Mouse (Mus musculus) liver, postnatal 0 days (tissue): ENCODE data around the gene Pithd1. TPM values are rescaled to one million over a fixed set of nuclear protein-coding genes. Genes with fewer than 3 reads are reported as not detected.

Experiments
- ATAC-seq: fragments of 200-750 bp; cut with Nextera tagmentation; 2 replicates; pipeline ENCODE4 v1.8.0; 2017; ENCODE audit warnings: mild to moderate bottlenecking, moderate library complexity
- DNase-seq: peaks from one replicate; pipeline ENCODE4 v3.0.0-alpha.2; 2016
- H3K27ac ChIP-seq: fragments of 300-500 bp; sonication (generic); 2 replicates; pipeline ENCODE4 v1.5.1; 2014; ENCODE audit warnings: antibody characterized with exemption, moderate library complexity, mild to moderate bottlenecking, low read depth
- H3K27me3 ChIP-seq: fragments of 300-500 bp; sonication (generic); 2 replicates; pipeline ENCODE4 v1.6.1; 2014; ENCODE audit warnings: low read length, control low read depth, mixed read lengths; ENCODE audit not compliant: insufficient read depth
- H3K36me3 ChIP-seq: fragments of 300-500 bp; sonication (generic); replicated peaks from 2 replicates; pipeline ENCODE4 v1.6.1; 2014; ENCODE audit warnings: mild to moderate bottlenecking, control low read depth, low read length, moderate library complexity, mixed read lengths; ENCODE audit not compliant: insufficient read depth
- H3K4me1 ChIP-seq: fragments of 300-500 bp; sonication (generic); 2 replicates; pipeline ENCODE4 v1.6.1; 2014; ENCODE audit warnings: antibody characterized with exemption, mild to moderate bottlenecking, control low read depth; ENCODE audit not compliant: insufficient read depth
- H3K4me2 ChIP-seq: fragments of 300-500 bp; sonication (generic); 2 replicates; pipeline ENCODE4 v1.6.1; 2014; ENCODE audit warnings: low read depth, mild to moderate bottlenecking, low read length, moderate library complexity, mixed read lengths
- H3K4me3 ChIP-seq: fragments of 300-500 bp; sonication (generic); 2 replicates; pipeline ENCODE4 v1.5.1; 2014; ENCODE audit warnings: low read depth, low read length
- H3K9ac ChIP-seq: fragments of 300-500 bp; sonication (generic); replicated peaks from 2 replicates; pipeline ENCODE4 v1.6.1; 2014; ENCODE audit warnings: mild to moderate bottlenecking, moderate library complexity
- H3K9me3 ChIP-seq: fragments of 300-500 bp; sonication (generic); 2 replicates; pipeline ENCODE4 v1.6.1; 2016; ENCODE audit warnings: mild to moderate bottlenecking, control low read depth, low read length, mixed read lengths
- CTCF ChIP-seq: sonication (generic); IDR thresholded peaks from 2 replicates; pipeline ENCODE4 v1.5.1; 2016; ENCODE audit warnings: antibody characterized with exemption, low read depth
- EP300 ChIP-seq: IDR thresholded peaks from 2 replicates; pipeline ENCODE4 v1.6.1; 2016; ENCODE audit warnings: antibody characterized with exemption, low read depth, mild to moderate bottlenecking
- WGBS: fragments of 180-500 bp; shearing (Covaris S2); extraction: QIAGEN DNeasy Blood & Tissue Kit; methylation state at CpG from one replicate; pipeline ENCODE4 v1.1.7; 2014; ENCODE audit not compliant: insufficient replicate concordance; 5-methylcytosine and 5-hydroxymethylcytosine counted together
- polyA plus RNA-seq: library from polyadenylated mRNA; unstranded; fragments of >200 nt; fragmentation: Nextera tagmentation; extraction: Ambion mirVana; gene quantifications from 2 replicates; pipeline ENCODE4 v1.2.1, GENCODE M21; 2015

The Pithd1 gene
- polyA plus RNA-seq, 1 experiment from 2014 or later, result 45.2 TPM

DNA sequence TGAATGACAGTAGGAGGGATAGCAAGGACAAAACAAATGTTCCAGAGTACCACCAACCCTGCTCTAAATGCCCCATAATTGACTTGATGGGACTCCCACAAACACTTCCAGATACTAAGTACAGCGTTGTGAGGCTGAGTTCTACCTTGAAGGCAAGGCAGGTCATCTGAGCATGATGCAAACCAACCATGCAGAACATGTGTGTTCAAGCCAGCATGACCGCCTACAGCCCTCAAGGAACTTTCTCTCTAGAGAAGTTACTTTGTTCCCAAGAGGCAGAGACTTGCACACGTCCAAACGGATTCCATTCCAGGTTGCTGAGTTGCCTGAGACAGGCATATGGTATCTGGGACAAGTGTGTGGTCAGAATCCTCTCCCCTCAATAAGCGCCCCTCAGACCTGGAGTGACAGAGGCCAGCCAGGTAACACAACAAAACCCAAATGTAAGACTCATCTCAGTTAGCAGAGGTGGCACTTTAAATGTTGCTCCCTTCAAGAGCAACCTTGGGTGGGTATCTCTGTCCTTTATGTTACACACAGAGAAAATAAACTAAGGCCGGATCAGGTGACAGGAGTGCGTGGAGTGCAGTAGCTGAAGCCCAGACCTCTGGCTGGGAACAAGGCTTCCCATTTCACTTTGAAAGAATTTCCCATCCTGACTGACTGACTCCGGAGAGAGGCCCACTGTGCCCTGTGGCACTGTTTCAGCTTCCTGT, 40.5 kb upstream of the Pithd1 start:
- DNase-seq, result no peak
- H3K36me3 ChIP-seq, result no peaks in the 10 kb centered on the region
- 66% methylated on average over 8 of the region's 8 CpGs for WGBS
- no peak overlapping the region for H3K4me3 ChIP-seq
- no peaks in the 10 kb centered on the region for H3K9me3 ChIP-seq
- H3K4me1 ChIP-seq, result peaks cover 46% of the 10 kb centered on the region
- peak overlapping the region; percentile 68 for H3K4me2 ChIP-seq
- H3K27ac ChIP-seq, result peak overlapping the region; percentile 92
- 0 out of 2 replicates have a peak overlapping the region, but pooled peaks have one; percentile 51 for H3K9ac ChIP-seq
- no peak for ATAC-seq
- no peak for TF ChIP-seq EP300
- TF ChIP-seq CTCF, result no peak
- H3K27me3 ChIP-seq, result no peaks in the 10 kb centered on the region

- Histone ChIP-seq H3K27ac (no peak overlapping the region), H3K4me2 (no peak overlapping the region), H3K4me3 (no peak overlapping the region), H3K36me3 (no peaks in the 10 kb centered on the region), H3K9ac (no peak overlapping the region), H3K4me1 (peaks cover 32% of the 10 kb centered on the region), H3K9me3 (no peaks in the 10 kb centered on the region), H3K27me3 (no peaks in the 10 kb centered on the region)
- ATAC-seq (no peak), DNase-seq (no peak)
- WGBS, result 83% methylated on average over 1 of the region's 1 CpGs
- TF ChIP-seq CTCF, result 0 out of 2 replicates have a peak, but pooled peaks have one; percentile 16
- no peak for TF ChIP-seq EP300
These were observed 38.3 kb upstream of the Pithd1 start for GRCm38 (mm10) chr4:136025350-136025749.

GRCm38 (mm10) chr4:136022924-136023323, 35.9 kb upstream of the Pithd1 start:
- DNase-seq, result no peak

GRCm38 (mm10) chr4:136021549-136022047, 34.5 kb upstream of the Pithd1 start, which contains the start of gene Eloa:
Gene Eloa, minus strand, starts transcription at chr4:136021763.
- H3K36me3 ChIP-seq, result 0 out of 2 replicates have a peak, but pooled peaks cover 7% of the 10 kb centered on the region
- H3K9me3 ChIP-seq, result no peaks in the 10 kb centered on the region
- H3K27ac ChIP-seq, result peak within 1 kb of the TSS; percentile 91
- DNase-seq (peak; percentile 100), ATAC-seq (peak; percentile 99)
- peak within 1 kb of the TSS; percentile 97 for H3K9ac ChIP-seq
- peak within 1 kb of the TSS; percentile 91 for H3K4me3 ChIP-seq
- H3K4me2 ChIP-seq, result peak within 1 kb of the TSS; percentile 89
- WGBS, result under 1% methylated on average over 29 of the region's 48 CpGs
- TF ChIP-seq CTCF, result no peak
- TF ChIP-seq EP300, result peak; percentile 51; the same call in 1 of the 2 replicates
- peaks cover 20% of the 10 kb centered on the region for H3K4me1 ChIP-seq
- no peaks in the 10 kb centered on the region for H3K27me3 ChIP-seq

More at GRCm38 (mm10) chr4:136022924-136023323, 35.9 kb upstream of the Pithd1 start:
- Histone ChIP-seq H3K27me3 (no peaks in the 10 kb centered on the region), H3K4me2 (no peak overlapping the region), H3K27ac (no peak overlapping the region), H3K9me3 (no peaks in the 10 kb centered on the region), H3K9ac (no peak overlapping the region), H3K4me3 (no peak overlapping the region), H3K36me3 (0 out of 2 replicates have a peak, but pooled peaks cover 6% of the 10 kb centered on the region), H3K4me1 (peaks cover 27% of the 10 kb centered on the region)
- WGBS, result 96% methylated on average over 9 of the region's 9 CpGs
- ATAC-seq, result no peak
- TF ChIP-seq CTCF (no peak), EP300 (no peak)

GRCm38 (mm10) chr4:136020743-136021548, 33.9 kb upstream of the Pithd1 start:
- Histone ChIP-seq H3K4me2 (peak overlapping the region; percentile 89), H3K9me3 (no peaks in the 10 kb centered on the region), H3K36me3 (0 out of 2 replicates have a peak, but pooled peaks cover 10% of the 10 kb centered on the region), H3K9ac (peak overlapping the region; percentile 97), H3K4me3 (peak overlapping the region; percentile 91), H3K4me1 (peaks cover 25% of the 10 kb centered on the region), H3K27me3 (no peaks in the 10 kb centered on the region), H3K27ac (peak overlapping the region; percentile 91)
- TF ChIP-seq EP300, result no peak
- no peak for TF ChIP-seq CTCF
- ATAC-seq, result peak; percentile 68
- DNase-seq, result peak; percentile 58
- under 1% methylated on average over 38 of the region's 62 CpGs for WGBS

DNA sequence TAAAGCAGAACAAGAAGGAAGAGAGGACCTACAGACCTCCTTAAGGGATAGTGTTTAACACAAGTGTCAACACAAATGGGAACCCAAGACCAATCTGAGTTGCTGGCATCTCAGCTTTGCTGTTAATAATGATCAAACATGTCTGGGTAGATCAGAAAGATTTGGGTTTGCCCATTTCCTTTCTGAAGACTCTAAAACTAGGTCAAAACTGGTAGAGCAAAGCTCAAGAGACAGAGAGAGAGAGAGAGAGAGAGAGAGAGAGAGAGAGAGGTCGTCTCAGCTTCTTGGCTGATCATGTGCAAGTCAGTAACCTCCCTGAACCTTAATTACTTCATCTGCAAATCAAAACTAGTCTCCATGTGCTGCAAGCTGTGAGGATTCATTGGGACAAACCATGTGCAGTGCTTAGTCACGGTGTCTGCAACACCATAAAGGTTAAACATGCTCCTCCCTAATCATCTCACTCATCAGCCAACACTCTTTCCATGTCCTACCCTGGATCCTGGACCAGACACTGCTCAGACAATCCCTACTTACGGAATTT, 29.1 kb upstream of the Pithd1 start:
- no peak for DNase-seq
- Histone ChIP-seq H3K9ac (no peak overlapping the region), H3K36me3 (peaks cover 39% of the 10 kb centered on the region), H3K27ac (no peak overlapping the region), H3K4me1 (peaks cover 25% of the 10 kb centered on the region), H3K9me3 (no peaks in the 10 kb centered on the region), H3K4me2 (no peak overlapping the region), H3K4me3 (no peak overlapping the region), H3K27me3 (no peaks in the 10 kb centered on the region)
- no peak for ATAC-seq
- 74% methylated on average over 3 of the region's 3 CpGs for WGBS
- TF ChIP-seq EP300 (no peak), CTCF (no peak)
